Mouse (Mus musculus) testis, postnatal 14 days (tissue): ENCODE measurements around the gene Golgb1.

ENCODE experiments used
- DNase-seq: peaks from one replicate; pipeline ENCODE4 v3.0.0; 2021; ENCODE audit warnings: low spot score

Gene Golgb1

DNA sequence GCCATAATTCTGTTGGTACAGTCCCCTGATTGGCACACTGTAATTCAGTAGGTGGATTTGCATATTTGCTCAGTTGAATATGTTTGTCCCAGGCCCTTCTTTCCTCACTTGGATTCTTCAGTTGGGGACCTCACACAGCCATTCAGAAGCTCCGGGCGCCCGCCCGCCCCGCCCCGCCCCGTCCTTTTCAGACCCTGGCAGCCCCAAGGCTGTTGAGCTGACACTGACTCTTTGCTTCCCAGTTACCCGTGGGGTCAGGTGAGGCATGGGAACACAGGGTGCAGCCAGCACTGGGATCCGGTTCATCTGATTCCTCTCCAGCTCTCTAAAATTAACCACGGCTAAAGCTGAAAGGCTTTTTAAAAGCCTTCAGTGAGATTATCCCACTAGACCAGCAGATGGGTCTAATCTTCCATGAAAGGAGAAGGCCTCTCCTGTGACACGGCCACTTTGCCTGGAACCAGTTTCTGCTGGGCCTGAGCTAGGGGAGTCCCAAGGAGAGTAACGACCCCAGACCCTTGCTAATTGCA lies 70.0 kb downstream of the Golgb1 start:
- peak; percentile 46 for DNase-seq

DNA sequence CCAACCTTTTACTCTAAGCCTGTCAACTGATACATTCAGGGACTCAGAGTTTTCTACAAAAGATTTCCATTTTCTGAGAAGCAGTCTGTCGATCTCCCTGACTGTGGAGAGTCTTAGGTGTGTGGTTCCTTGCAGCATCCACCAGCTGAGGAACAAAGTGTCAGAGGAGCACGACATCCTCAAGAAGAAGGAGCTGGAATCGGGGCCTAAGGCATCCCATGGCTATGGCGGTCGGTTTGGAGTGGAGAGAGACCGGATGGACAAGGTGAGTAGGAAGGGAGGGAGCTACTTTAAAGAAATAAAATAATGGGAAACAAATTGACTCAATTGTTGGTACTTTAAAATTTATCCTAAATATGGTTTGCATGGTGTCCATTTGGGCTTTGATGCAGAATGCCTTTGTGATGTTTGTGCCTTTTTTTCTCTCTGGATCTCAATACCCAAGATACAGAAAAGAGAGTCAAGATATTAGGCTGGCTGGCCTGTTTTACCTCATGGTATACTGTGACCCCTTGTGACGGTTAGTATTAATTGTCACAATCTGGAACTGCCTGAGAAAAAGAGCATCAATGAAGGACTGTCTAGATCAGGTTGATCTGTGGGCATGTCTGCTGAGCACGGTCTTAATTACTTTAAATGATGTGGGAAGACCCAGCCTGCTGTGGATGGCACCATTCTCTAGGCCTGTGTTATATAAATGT lies 71.7 kb downstream of the Golgb1 start:
- DNase-seq = no peak

DNA sequence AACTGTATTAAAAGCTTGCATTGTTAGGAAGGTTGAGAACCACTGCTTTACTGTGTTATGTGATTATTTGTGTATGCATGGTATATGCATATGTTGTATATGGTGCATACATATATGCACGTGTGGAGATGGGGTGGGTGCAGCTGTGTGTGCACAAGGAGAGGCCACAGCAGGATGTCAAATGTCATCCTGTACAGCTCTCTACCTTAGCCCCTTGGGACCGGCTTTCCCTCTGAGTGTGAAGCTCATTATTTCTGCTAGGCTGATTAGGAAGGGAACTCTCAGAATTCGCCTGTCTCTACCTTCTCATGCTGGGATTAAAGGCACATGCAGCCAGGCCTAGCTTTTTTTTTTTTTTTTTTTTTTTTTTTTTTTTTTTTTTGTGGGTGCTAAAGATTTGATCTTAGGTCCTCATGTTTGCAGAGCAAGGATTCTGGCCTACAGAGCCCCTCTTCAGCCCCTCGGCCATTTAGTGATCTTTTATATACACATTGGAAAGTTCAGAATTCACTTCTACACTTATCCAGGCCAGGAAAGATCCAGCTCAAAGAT lies 72.8 kb downstream of the Golgb1 start:
- no peak for DNase-seq

DNA sequence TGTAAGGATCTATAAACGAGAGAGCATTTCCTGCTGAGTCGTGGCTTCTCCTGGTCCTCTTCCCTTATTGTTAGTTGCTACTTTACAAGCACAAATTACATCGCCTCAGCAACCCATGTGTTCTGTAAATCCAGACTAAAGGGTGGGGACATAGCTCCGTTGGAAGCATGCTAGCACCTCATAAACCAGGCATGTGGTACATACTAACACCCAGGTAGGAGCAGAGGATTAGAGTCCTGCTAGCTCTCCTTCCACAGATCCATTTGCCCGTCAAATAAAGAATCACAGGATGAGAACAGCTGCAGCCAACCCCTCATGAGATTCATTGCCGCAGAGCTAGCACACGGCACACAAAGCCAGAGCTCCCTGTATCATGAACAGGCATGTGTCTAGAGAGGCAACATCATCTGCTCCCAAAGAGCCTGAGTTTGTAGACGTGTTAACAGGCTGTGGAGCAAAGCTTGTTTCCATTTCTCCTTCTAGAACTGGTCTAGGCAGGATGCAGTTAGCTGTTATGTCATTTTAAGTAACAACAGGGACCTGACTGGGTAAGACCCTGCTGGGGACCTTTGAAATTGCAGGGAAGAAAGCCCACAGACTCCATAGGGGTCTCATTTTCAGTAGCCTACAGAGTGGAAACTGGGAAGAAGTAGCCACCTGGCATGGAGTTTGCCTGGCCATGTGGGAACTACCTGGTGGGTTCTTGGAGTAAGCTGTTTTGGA lies 74.8 kb downstream of the Golgb1 start:
- no peak for DNase-seq

DNA sequence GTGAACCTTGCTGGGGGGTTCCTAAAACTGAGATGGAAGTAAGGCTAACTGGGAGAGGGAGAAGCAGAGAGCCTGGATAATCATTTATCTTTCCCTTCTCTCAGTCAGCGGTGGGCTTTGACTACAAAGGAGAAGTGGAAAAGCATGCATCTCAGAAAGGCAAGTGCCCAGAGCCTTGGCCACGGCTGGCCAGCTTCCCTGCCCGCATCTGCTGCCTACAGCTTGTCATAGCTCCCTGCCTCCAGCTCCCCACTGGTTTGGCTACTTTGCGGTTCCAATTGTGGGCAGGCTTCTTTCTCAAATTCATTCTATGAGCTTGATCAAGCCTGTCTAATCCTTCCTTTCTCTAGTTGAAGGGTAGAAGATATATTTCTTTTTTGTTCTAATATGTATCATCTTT lies 76.1 kb downstream of the Golgb1 start:
- DNase-seq = no peak

DNA sequence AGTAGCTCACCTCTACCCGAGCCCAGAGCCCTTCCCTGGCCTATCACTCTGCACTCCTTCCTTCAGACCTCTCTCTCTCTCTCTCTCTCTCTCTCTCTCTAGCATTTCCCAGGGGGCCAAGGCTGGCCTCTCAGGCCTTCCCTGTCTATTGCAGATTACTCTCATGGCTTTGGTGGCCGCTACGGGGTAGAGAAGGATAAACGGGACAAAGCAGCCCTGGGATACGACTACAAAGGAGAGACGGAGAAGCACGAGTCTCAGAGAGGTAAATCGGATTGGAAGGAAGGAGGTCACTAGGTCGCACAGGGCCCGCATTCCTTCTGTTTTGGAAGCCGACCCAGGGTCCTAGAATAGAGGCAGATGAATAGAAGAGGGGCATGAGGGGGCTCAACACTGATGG lies 80.2 kb downstream of the Golgb1 start:
- no peak for DNase-seq

DNA sequence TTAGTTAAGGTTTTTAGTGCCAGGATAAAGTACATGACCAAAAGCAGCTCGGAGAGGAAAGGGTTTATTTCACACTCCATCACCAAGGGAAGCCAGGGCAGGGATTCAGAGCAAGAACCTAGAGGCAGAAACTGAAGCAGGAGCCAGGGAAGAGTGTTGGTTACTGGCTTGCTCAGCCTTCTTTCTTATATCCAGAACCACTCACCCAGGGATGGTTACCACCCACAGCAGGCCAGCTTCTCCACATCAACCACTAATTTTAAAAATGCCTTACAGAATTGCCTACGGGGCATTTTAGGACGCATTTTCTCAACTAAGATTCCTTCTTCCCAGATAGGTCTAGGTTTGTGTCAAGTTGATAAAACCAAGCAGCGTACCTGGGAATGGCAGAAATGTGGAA lies 88.5 kb downstream of the Golgb1 start:
- no peak for DNase-seq

DNA sequence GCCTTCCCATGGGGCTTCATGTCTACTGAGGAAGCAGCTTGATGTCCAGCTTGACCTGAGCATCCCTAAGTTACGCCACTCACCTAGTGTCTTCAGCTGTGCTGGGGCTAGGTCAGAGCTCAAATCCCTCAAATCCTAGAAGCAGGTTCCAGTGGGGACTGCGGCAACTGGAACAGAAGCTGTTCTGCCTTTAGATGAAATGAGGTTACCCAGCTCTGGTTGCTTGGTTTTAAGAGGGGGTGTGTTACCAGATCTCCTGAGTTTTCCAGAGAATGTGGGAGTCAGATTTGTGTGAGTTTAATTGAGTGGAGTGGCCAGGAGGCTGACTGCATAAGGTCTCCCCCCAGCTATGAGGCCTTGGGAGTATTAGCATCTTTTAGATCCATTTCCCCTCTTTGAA lies 104.2 kb downstream of the Golgb1 start:
- no peak for DNase-seq
